Mouse (Mus musculus) gastrocnemius, adult 8-10 months (tissue): ENCODE measurements around the gene Dhx34. TPM values are rescaled to one million over a fixed set of nuclear protein-coding genes. Genes with fewer than 3 reads are reported as not detected.

Experiments used
- DNase-seq, 2 experiments: peaks; one replicate each; pipeline ENCODE4 v3.0.0; 2022; ENCODE audit warnings: low spot score in 2 of 2
- total RNA-seq, 4 experiments: library from RNA; stranded (reverse); gene quantifications; 2 replicates each; pipeline ENCODE4 v1.2.4; 2022

The Dhx34 gene
- total RNA-seq, 4 experiments from 2014 or later = 2.5 to 5.2 (median 4.0) TPM

DNA sequence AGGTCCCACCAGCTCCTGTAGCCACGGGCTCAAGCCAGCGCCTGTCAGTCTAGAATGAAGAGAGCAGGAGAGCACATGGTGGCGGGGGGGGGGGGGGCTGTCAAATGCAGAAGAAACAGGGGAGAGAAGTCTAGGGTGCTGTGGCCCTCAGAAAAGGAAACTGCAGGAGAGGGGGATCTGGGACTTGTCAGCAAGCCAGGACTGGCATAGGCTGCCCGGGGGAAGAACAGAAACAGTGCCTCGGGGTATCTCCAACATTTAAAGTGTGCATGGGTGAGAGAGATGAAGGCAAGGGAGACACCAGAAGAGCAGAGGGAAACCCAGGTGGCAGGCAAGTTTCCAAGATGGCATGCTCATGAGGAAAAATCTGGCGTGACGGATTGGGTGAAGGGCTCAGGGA, 59.8 kb downstream of the Dhx34 start:
- DNase-seq = no peak

GRCm38 (mm10) chr7:16161302-16161701, 60.5 kb downstream of the Dhx34 start:
- no peak for DNase-seq

GRCm38 (mm10) chr7:16160702-16161101, 61.1 kb downstream of the Dhx34 start:
- no peak for DNase-seq

GRCm38 (mm10) chr7:16158735-16159134, 63.1 kb downstream of the Dhx34 start:
- DNase-seq = no peak

GRCm38 (mm10) chr7:16156105-16156714, 65.6 kb downstream of the Dhx34 start:
- no peak for DNase-seq

DNA sequence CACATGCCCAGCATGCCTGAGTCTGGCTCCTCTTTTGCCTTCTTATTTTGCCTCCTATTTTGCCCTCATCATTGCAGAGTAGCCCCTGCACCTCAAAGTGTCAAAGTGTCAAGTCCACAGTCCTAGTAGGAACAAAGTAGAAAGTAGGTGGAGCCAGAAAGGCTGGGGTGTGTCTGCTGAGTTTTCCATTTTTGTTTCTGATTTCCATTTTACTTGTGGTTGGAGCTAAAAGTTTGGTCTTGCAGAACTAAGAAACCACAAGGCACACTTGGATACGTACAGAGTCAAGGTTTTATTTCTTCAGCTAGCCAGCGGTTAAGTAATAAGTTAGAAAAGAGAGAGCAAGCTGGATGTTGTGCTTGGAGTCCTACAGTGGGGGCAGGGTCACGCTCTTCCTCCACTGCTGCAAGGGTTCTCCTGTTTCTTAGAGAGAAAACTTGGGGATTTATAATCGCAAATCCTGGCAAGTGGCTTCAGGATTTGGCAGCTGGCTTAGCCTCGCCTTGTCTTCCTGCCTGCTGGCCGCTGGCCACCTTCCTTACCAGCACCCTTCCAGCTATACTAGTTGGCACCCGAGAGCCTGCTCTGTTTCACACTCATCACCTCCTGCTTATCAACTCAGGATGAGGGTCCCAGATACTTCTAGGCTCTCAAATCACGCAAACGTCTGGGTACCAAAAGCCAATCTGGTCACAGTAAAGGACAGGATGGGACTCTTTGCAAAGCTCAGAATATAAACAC, 66.5 kb downstream of the Dhx34 start:
- no peak for DNase-seq

- no peak for DNase-seq
Measured at GRCm38 (mm10) chr7:16153522-16153921, 68.3 kb downstream of the Dhx34 start.

GRCm38 (mm10) chr7:16150191-16151145, 71.4 kb downstream of the Dhx34 start:
- no peak for DNase-seq

GRCm38 (mm10) chr7:16149241-16149640, 72.6 kb downstream of the Dhx34 start:
- no peak for DNase-seq

DNA sequence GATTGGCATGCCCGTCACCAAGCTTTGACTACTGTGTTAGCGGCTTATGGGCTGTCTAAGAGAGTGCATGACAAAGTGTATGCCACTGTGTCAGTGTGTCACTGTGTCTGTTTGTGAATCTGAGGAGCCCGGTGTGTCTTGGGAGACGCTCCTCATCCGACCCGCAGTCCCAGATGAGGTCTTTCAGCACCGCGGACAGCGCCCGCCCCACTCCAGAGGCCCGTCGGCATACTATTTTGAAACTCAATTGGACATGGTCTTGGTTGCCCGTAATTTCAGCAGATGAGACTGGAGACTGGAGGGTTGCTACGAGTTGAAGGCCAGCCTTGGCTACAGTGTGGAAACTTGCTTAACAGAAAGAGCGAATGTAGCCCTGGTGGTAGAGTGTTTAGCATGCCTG, 74.2 kb downstream of the Dhx34 start:
- peak in 1 of 2 experiments; percentile 33 for DNase-seq

Other genes with a start within 250 kb of the Dhx34 start
- gene Bicra, start 174.1 kb downstream of the Dhx34 start, total RNA-seq = 1 to 10 TPM; 3.7 to 6.8 (median 5.6) TPM
- gene Zfp541, start 160.2 kb downstream of the Dhx34 start, total RNA-seq = not detected
- gene Napa, start 123.6 kb downstream of the Dhx34 start, total RNA-seq = 100 to 1,000 TPM; 105 to 140 (median 115) TPM
- 10 to 100 TPM; 10.7 to 13.4 (median 11.9) TPM for gene Kptn, start 102.1 kb downstream of the Dhx34 start, total RNA-seq
- gene Slc8a2, start 92.2 kb downstream of the Dhx34 start, total RNA-seq = under 1 TPM; 0.07 to 0.19 (median 0.13) TPM
- gene Meis3, start 46.9 kb downstream of the Dhx34 start, total RNA-seq = 1 to 10 TPM in 2 of 4 experiments, under 1 TPM in 2; 0.58 to 1.5 (median 0.86) TPM
- under 1 TPM; 0.19 to 0.25 (median 0.23) TPM for gene C5ar2, start 22.1 kb upstream of the Dhx34 start, total RNA-seq
- 1 to 10 TPM in 2 of 4 experiments, under 1 TPM in 2; 0.44 to 1.4 (median 0.92) TPM for gene C5ar1, start 37.5 kb upstream of the Dhx34 start, total RNA-seq
- gene Inafm1, start 51.6 kb upstream of the Dhx34 start, total RNA-seq = 10 to 100 TPM; 13.6 to 19.4 (median 15.8) TPM
- gene Ccdc9, start 64.8 kb upstream of the Dhx34 start, total RNA-seq = 10 to 100 TPM; 28.4 to 37.4 (median 32.2) TPM
- gene Bbc3, start 86.4 kb upstream of the Dhx34 start, total RNA-seq = 1 to 10 TPM; 1.4 to 2.1 (median 1.5) TPM
- gene Sae1, start 165.8 kb upstream of the Dhx34 start, total RNA-seq = 10 to 100 TPM; 25.0 to 30.6 (median 26.9) TPM
- gene Zc3h4, start 178.9 kb upstream of the Dhx34 start, total RNA-seq = 10 to 100 TPM; 23.1 to 28.9 (median 26.7) TPM
- gene Tmem160, start 230.7 kb upstream of the Dhx34 start, total RNA-seq = 10 to 100 TPM; 54.7 to 73.2 (median 60.1) TPM